Mouse (Mus musculus) right cerebral cortex, postnatal 4 days (tissue): ENCODE data around the gene Hhipl2.
"Not testable (repeated sequence)": the region's sequence is repeated elsewhere in the genome, so short reads cannot be mapped to it uniquely, and the experiment has no call there.

Source experiments
- DNase-seq: peaks from one replicate; pipeline ENCODE4 v3.0.0-alpha.2; 2022

The Hhipl2 gene

GRCm38 (mm10) chr1:183417873-183418272, at the start of gene Hhipl2:
Gene Hhipl2, plus strand, starts transcription at chr1:183418215.
- no peak for DNase-seq

GRCm38 (mm10) chr1:183368601-183369400, 49.2 kb upstream of the Hhipl2 start:
- DNase-seq: no peak

- peak; percentile 98 for DNase-seq
Measured at GRCm38 (mm10) chr1:183369427-183370014, 48.5 kb upstream of the Hhipl2 start, which contains the start of gene Mia3. Gene Mia3, minus strand, starts transcription at chr1:183369553.

GRCm38 (mm10) chr1:183374728-183375127, 43.3 kb upstream of the Hhipl2 start:
- no peak for DNase-seq

- DNase-seq: no peak
Measured at GRCm38 (mm10) chr1:183377045-183377444, 41.0 kb upstream of the Hhipl2 start.

- no peak for DNase-seq
Measured at GRCm38 (mm10) chr1:183378321-183378941, 39.6 kb upstream of the Hhipl2 start.

GRCm38 (mm10) chr1:183379376-183379775, 38.6 kb upstream of the Hhipl2 start:
- not testable (repeated sequence) for DNase-seq

- DNase-seq: no peak
Measured at GRCm38 (mm10) chr1:183381816-183382215, 36.2 kb upstream of the Hhipl2 start.

GRCm38 (mm10) chr1:183382621-183383020, 35.4 kb upstream of the Hhipl2 start:
- DNase-seq: no peak

- not testable (repeated sequence) for DNase-seq
Measured at GRCm38 (mm10) chr1:183387421-183387820, 30.6 kb upstream of the Hhipl2 start.

GRCm38 (mm10) chr1:183388426-183389406, 29.3 kb upstream of the Hhipl2 start, which contains the start of gene Taf1a:
Gene Taf1a, plus strand, starts transcription at chr1:183388981.
- peak; percentile 92 for DNase-seq

GRCm38 (mm10) chr1:183403396-183403795, 14.6 kb upstream of the Hhipl2 start:
- no peak for DNase-seq

GRCm38 (mm10) chr1:183414081-183414727, 3.8 kb upstream of the Hhipl2 start:
- DNase-seq: no peak

- no peak for DNase-seq
Measured at GRCm38 (mm10) chr1:183419741-183420140, 1.7 kb downstream of the Hhipl2 start.

GRCm38 (mm10) chr1:183420296-183420695, 2.3 kb downstream of the Hhipl2 start:
- DNase-seq: no peak

- no peak for DNase-seq
Measured at GRCm38 (mm10) chr1:183424100-183424499, 6.1 kb downstream of the Hhipl2 start.

- no peak for DNase-seq
Measured at GRCm38 (mm10) chr1:183434918-183435317, 16.9 kb downstream of the Hhipl2 start.

GRCm38 (mm10) chr1:183439036-183439435, 21.0 kb downstream of the Hhipl2 start:
- peak; percentile 63 for DNase-seq

- peak; percentile 83 for DNase-seq
Measured at GRCm38 (mm10) chr1:183442015-183442774, 24.2 kb downstream of the Hhipl2 start.

- DNase-seq: no peak
Measured at GRCm38 (mm10) chr1:183453066-183453465, 35.1 kb downstream of the Hhipl2 start.
